Comparison of ENCODE assay signal across 8 mouse cellular contexts in the genomic region with DNA sequence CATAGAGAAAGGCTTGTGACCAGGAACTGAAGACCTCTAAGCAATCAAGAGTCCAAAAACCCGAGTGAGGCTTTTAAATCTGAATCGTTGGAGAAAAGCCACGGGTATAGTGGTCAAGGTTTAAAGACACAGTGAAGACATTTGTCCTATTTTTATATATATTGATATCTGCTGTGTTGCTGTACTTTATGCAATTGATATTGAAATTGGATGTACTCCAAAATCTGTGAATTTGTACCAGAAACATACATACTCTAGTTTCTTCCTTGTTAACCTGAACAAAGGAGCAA. TPM values are rescaled to one million over a fixed set of nuclear protein-coding genes. Genes with fewer than 3 reads are reported as not detected.
DNase-seq lines count a peak whose midpoint lies in the region; ATAC-seq and TF ChIP-seq lines count a peak whose summit lies in the region.

No protein-coding gene starts in this region.

- ATAC-seq in lung, embryonic 16.5 days (ENCODE audit: low read depth), result no peak
- ATAC-seq in limb, embryonic 11.5 days (ENCODE audit: insufficient number of reproducible peaks, low FRiP score, low TSS enrichment, low read depth), result no peak
- no peak for ATAC-seq in neural tube, embryonic 15.5 days (ENCODE audit: low FRiP score)

- H3K27me3 ChIP-seq in lung, embryonic 16.5 days (ENCODE audit: control insufficient read depth, insufficient read depth, low read depth, low read length), result no peaks in the 10 kb centered on the region
- H3K27me3 ChIP-seq in limb, embryonic 11.5 days (ENCODE audit: control insufficient read depth, insufficient read depth, low read length), result no peaks in the 10 kb centered on the region
- H3K27me3 ChIP-seq in neural tube, embryonic 15.5 days (replicated peaks), result no peaks in the 10 kb centered on the region

- H3K9me3 ChIP-seq in lung, embryonic 16.5 days (ENCODE audit: control insufficient read depth, low read length), result no peaks in the 10 kb centered on the region
- no peaks in the 10 kb centered on the region for H3K9me3 ChIP-seq in limb, embryonic 11.5 days (ENCODE audit: control insufficient read depth, low read length)
- H3K9me3 ChIP-seq in neural tube, embryonic 15.5 days (replicated peaks), result no peaks in the 10 kb centered on the region

- H3K9ac ChIP-seq in lung, embryonic 16.5 days (ENCODE audit: low read length), result peak overlapping the region; percentile 84
- no peak overlapping the region for H3K9ac ChIP-seq in limb, embryonic 11.5 days (ENCODE audit: low read length)
- peak overlapping the region; percentile 80 for H3K9ac ChIP-seq in neural tube, embryonic 15.5 days (replicated peaks)

- TF ChIP-seq CTCF in embryonic fibroblast, embryonic 13.5 days (IDR thresholded peaks at IDR 0.05; ENCODE audit: borderline replicate concordance, insufficient read depth, low read length), result no peak

- no peak for TF ChIP-seq POLR2A in embryonic fibroblast, embryonic 13.5 days (IDR thresholded peaks at IDR 0.05; ENCODE audit: low read depth, low read length)

- H3K36me3 ChIP-seq in lung, embryonic 16.5 days (ENCODE audit: control insufficient read depth, insufficient read depth, low read length), result no peaks in the 10 kb centered on the region
- H3K36me3 ChIP-seq in limb, embryonic 11.5 days (ENCODE audit: control insufficient read depth, insufficient read depth, low read length), result no peaks in the 10 kb centered on the region
- no peaks in the 10 kb centered on the region for H3K36me3 ChIP-seq in neural tube, embryonic 15.5 days

- peak overlapping the region; percentile 92 for H3K4me2 ChIP-seq in lung, embryonic 16.5 days (ENCODE audit: low read depth, low read length)
- peak overlapping the region; percentile 81 for H3K4me2 ChIP-seq in limb, embryonic 11.5 days (ENCODE audit: low read depth, severe bottlenecking)
- H3K4me2 ChIP-seq in neural tube, embryonic 15.5 days, result peak overlapping the region; percentile 71

- no peak for DNase-seq in lung, postnatal 25 days (ENCODE audit: low spot score)
- no peak for DNase-seq in limb, embryonic 11.5 days (ENCODE audit: low spot score)
- DNase-seq in thymus, postnatal 36 days, result no peak
- DNase-seq in spleen, postnatal 36 days (ENCODE audit: low spot score in 2 of 2), result no peak
- no peak for DNase-seq in left cerebral cortex, postnatal 36 days (ENCODE audit: low spot score in 2 of 2)

- peak overlapping the region; percentile 78 for H3K4me3 ChIP-seq in lung, embryonic 16.5 days (ENCODE audit: low read length)
- H3K4me3 ChIP-seq in embryonic fibroblast, embryonic 13.5 days (ENCODE audit: insufficient read depth, low read length), result peak overlapping the region; percentile 96
- H3K4me3 ChIP-seq in limb, embryonic 11.5 days (ENCODE audit: low read depth, low read length), result peak overlapping the region; percentile 76
- peak overlapping the region; percentile 87 for H3K4me3 ChIP-seq in neural tube, embryonic 15.5 days (replicated peaks)

- H3K27ac ChIP-seq in lung, embryonic 16.5 days (ENCODE audit: low read length), result peak overlapping the region; percentile 62
- H3K27ac ChIP-seq in embryonic fibroblast, embryonic 13.5 days (ENCODE audit: insufficient read depth, low read length), result peak overlapping the region; percentile 35; the same call in 1 of the 2 replicates
- H3K27ac ChIP-seq in limb, embryonic 11.5 days (replicated peaks; ENCODE audit: low read depth, low read length), result no peak overlapping the region
- H3K27ac ChIP-seq in neural tube, embryonic 15.5 days (replicated peaks), result peak overlapping the region; percentile 82

- intact Hi-C loops in left cerebral cortex, postnatal 36 days (cut with DNase I), result loop anchor here (2.0 to 5.0 kb wide), 2 partner anchors 46 to 129 kb away; partner anchors contain the start of gene Rtf1

- H3K4me1 ChIP-seq in lung, embryonic 16.5 days (replicated peaks; ENCODE audit: control insufficient read depth, insufficient read depth, low read length), result peaks cover 18% of the 10 kb centered on the region; the same call in 1 of the 2 replicates
- H3K4me1 ChIP-seq in embryonic fibroblast, embryonic 13.5 days (ENCODE audit: control insufficient read depth, insufficient read depth, low read length), result peaks cover 4% of the 10 kb centered on the region
- H3K4me1 ChIP-seq in limb, embryonic 11.5 days (ENCODE audit: control insufficient read depth, insufficient read depth, low read length), result 0 out of 2 replicates have a peak, but pooled peaks cover 7% of the 10 kb centered on the region
- peaks cover 17% of the 10 kb centered on the region for H3K4me1 ChIP-seq in neural tube, embryonic 15.5 days

- WGBS in lung, embryonic 16.5 days, result 4% methylated on average over 3 of the region's 3 CpGs
- WGBS in limb, embryonic 11.5 days, result 17% methylated on average over 3 of the region's 3 CpGs
- WGBS in neural tube, embryonic 15.5 days, result 12% methylated on average over 3 of the region's 3 CpGs

RNA-seq across cellular contexts. Expression of gene Chp1, which starts 0.8 kb away (rescaled TPM):
- 61.0 and 66.9 TPM in 2 replicates for polyA plus RNA-seq in lung, embryonic 16.5 days (2015; fragmentation: Nextera tagmentation; extraction: Ambion mirVana)
- 113 and 129 TPM in 2 replicates for polyA plus RNA-seq in embryonic fibroblast, embryonic 13.5 days (2011; ENCODE audit: insufficient read length, low read depth, missing spikeins)
- 60.7 and 65.5 TPM in 2 replicates for polyA plus RNA-seq in limb, embryonic 11.5 days (2014; fragmentation: Nextera tagmentation; extraction: Ambion mirVana)
- polyA plus RNA-seq in neural tube, embryonic 15.5 days (2015; fragmentation: Nextera tagmentation; extraction: Ambion mirVana), result 52.0 and 54.3 TPM in 2 replicates
- total RNA-seq in left cerebral cortex, postnatal 36 days (2021), result 100 to 1,000 TPM; 168 to 175 TPM

RNA-seq across cellular contexts. Expression of gene Exd1, which starts 0.9 kb away (rescaled TPM):
- 0.20 and 0.64 TPM in 2 replicates for polyA plus RNA-seq in lung, embryonic 16.5 days (2015; fragmentation: Nextera tagmentation; extraction: Ambion mirVana)
- 0.94 and 1.1 TPM in 2 replicates for polyA plus RNA-seq in embryonic fibroblast, embryonic 13.5 days (2011; ENCODE audit: insufficient read length, low read depth, missing spikeins)
- polyA plus RNA-seq in limb, embryonic 11.5 days (2014; fragmentation: Nextera tagmentation; extraction: Ambion mirVana), result 0.29 and 0.43 TPM in 2 replicates
- 0.59 and 1.3 TPM in 2 replicates for polyA plus RNA-seq in neural tube, embryonic 15.5 days (2015; fragmentation: Nextera tagmentation; extraction: Ambion mirVana)
- under 1 TPM; 0.48 to 0.91 TPM for total RNA-seq in left cerebral cortex, postnatal 36 days (2021)
